Mouse (Mus musculus) retina, postnatal 1 day (tissue): ENCODE measurements around the gene Cbwd1.
"Not testable (repeated sequence)": the region's sequence is repeated elsewhere in the genome, so short reads cannot be mapped to it uniquely, and the experiment has no call there.

ENCODE experiments used
- DNase-seq: peaks from one replicate; pipeline ENCODE4 v3.0.0-alpha.2; 2012

Gene Cbwd1

GRCm38 (mm10) chr19:24896536-24896935 lies 64.9 kb downstream of the Cbwd1 start:
- no peak for DNase-seq

GRCm38 (mm10) chr19:24886888-24887287 lies 74.5 kb downstream of the Cbwd1 start:
- no peak for DNase-seq

GRCm38 (mm10) chr19:24885504-24885903 lies 75.9 kb downstream of the Cbwd1 start:
- peak; percentile 82 for DNase-seq

GRCm38 (mm10) chr19:24881237-24881636 lies 80.2 kb downstream of the Cbwd1 start:
- no peak for DNase-seq

- DNase-seq = not testable (repeated sequence)
Measured at GRCm38 (mm10) chr19:24875129-24875870, 86.1 kb downstream of the Cbwd1 start, which contains the start of gene Gm10053. Gene Gm10053, plus strand, starts transcription at chr19:24875686.

GRCm38 (mm10) chr19:24873873-24874272 lies 87.5 kb downstream of the Cbwd1 start:
- no peak for DNase-seq

- DNase-seq = peak; percentile 88
Measured at GRCm38 (mm10) chr19:24871037-24871635, 90.3 kb downstream of the Cbwd1 start.
